Mouse (Mus musculus): ENCODE results near the gene Slit3. TPM values are rescaled to one million over a fixed set of nuclear protein-coding genes. Genes with fewer than 3 reads are reported as not detected.

Slit3 gene
- total RNA-seq, 2 experiments from 2014 or later, result 12.5 to 17.9 TPM

Small RNA genes lying within 50 kb of the gene (microRNA-seq; reads per million reads assigned to microRNA genes)
- 3.3 to 4.5 reads per million in 2 experiments for gene Mir218-2
